Mouse (Mus musculus) MEL (cell line): ENCODE data around the gene Tet3.

Experiments
- CTCF ChIP-seq, 3 experiments: IDR thresholded peaks in 2 of 3; conservative IDR thresholded peaks in 1 of 3; 2 replicates each; pipeline ENCODE4 v1.5.1; 2011 to 2012; ENCODE audit warnings: low read length in 3 of 3, low read depth in 2 of 3, mild to moderate bottlenecking in 2 of 3, improper control_type of control experiment in 1 of 3, inconsistent platforms in 1 of 3, mixed read lengths in 1 of 3, moderate library complexity in 1 of 3; ENCODE audit not compliant: control insufficient read depth in 1 of 3, insufficient read depth in 1 of 3, poor library complexity in 1 of 3, severe bottlenecking in 1 of 3
- POLR2A ChIP-seq, 2 experiments: IDR thresholded peaks; 2 replicates each; pipeline ENCODE4 v1.6.1; 2011 to 2012; ENCODE audit warnings: low read length in 2 of 2, mild to moderate bottlenecking in 2 of 2, control low read depth in 1 of 2, improper control_type of control experiment in 1 of 2, low read depth in 1 of 2, moderate library complexity in 1 of 2; ENCODE audit not compliant: control insufficient read depth in 1 of 2, insufficient read depth in 1 of 2, poor library complexity in 1 of 2
- USF2 ChIP-seq, 2 experiments: IDR thresholded peaks; 2 replicates each; pipeline ENCODE4 v1.6.1; 2011 to 2012; ENCODE audit warnings: improper control_type of control experiment in 2 of 2, low read length in 2 of 2, borderline replicate concordance in 1 of 2, inconsistent platforms in 1 of 2, low read depth in 1 of 2, mild to moderate bottlenecking in 1 of 2; ENCODE audit not compliant: insufficient read depth in 1 of 2

GRCm38 (mm10) chr6:83423400-83424052 lies 35.4 kb downstream of the Tet3 start:
- no peak for TF ChIP-seq POLR2A (IDR thresholded peaks at IDR 0.05; ENCODE audit: control insufficient read depth in 1 of 2, insufficient read depth in 1 of 2, low read depth in 1 of 2, low read length in 2 of 2, poor library complexity in 1 of 2)
- no peak for TF ChIP-seq USF2 (IDR thresholded peaks at IDR 0.05; ENCODE audit: borderline replicate concordance in 1 of 2, insufficient read depth in 1 of 2, low read depth in 1 of 2, low read length in 2 of 2)
- TF ChIP-seq CTCF (IDR thresholded peaks at IDR 0.05 in 2 of 3, conservative IDR thresholded peaks at IDR 0.05 in 1 of 3; ENCODE audit: control insufficient read depth in 1 of 3, insufficient read depth in 1 of 3, low read depth in 2 of 3, low read length in 3 of 3, poor library complexity in 1 of 3, severe bottlenecking in 1 of 3) = no peak
